Mouse (Mus musculus) hindbrain, embryonic 14.5 days (tissue): ENCODE measurements around the gene Cdkn2d. TPM values are rescaled to one million over a fixed set of nuclear protein-coding genes. Genes with fewer than 3 reads are reported as not detected.
A peak's percentile ranks its signal among the peaks of the same experiment; 100 is the strongest.
"Not testable (repeated sequence)": the region's sequence is repeated elsewhere in the genome, so short reads cannot be mapped to it uniquely, and the experiment has no call there.

Experiments used
- ATAC-seq: fragments of 200-750 bp; cut with Nextera tagmentation; 2 replicates; pipeline ENCODE4 v1.8.0; 2017; ENCODE audit warnings: moderate number of reproducible peaks, mild to moderate bottlenecking, moderate TSS enrichment, moderate library complexity; ENCODE audit not compliant: low FRiP score
- DNase-seq: peaks from one replicate; pipeline ENCODE4 v3.0.0-alpha.2; 2015; ENCODE audit warnings: low spot score
- H3K27ac ChIP-seq: fragments of 300-500 bp; sonication (generic); 2 replicates; pipeline ENCODE4 v1.5.1; 2014; ENCODE audit warnings: mild to moderate bottlenecking, moderate library complexity
- H3K27me3 ChIP-seq: fragments of 300-500 bp; sonication (generic); 2 replicates; pipeline ENCODE4 v1.6.1; 2014; ENCODE audit warnings: mild to moderate bottlenecking, low read length, mixed read lengths; ENCODE audit not compliant: control insufficient read depth, insufficient read depth
- H3K36me3 ChIP-seq: fragments of 300-500 bp; sonication (generic); replicated peaks from 2 replicates; pipeline ENCODE4 v1.6.1; 2014; ENCODE audit not compliant: control insufficient read depth, insufficient read depth
- H3K4me1 ChIP-seq: fragments of 300-500 bp; sonication (generic); replicated peaks from 2 replicates; pipeline ENCODE4 v1.6.1; 2014; ENCODE audit warnings: antibody characterized with exemption, low read length, mixed read lengths; ENCODE audit not compliant: control insufficient read depth, insufficient read depth
- H3K4me2 ChIP-seq: fragments of 300-500 bp; sonication (generic); replicated peaks from 2 replicates; pipeline ENCODE4 v1.6.1; 2014; ENCODE audit warnings: mild to moderate bottlenecking, moderate library complexity
- H3K4me3 ChIP-seq: fragments of 300-500 bp; sonication (generic); replicated peaks from 2 replicates; pipeline ENCODE4 v1.5.1; 2014; ENCODE audit warnings: mild to moderate bottlenecking, low read length
- H3K9ac ChIP-seq: fragments of 300-500 bp; sonication (generic); 2 replicates; pipeline ENCODE4 v1.6.1; 2014
- H3K9me3 ChIP-seq: fragments of 300-500 bp; sonication (generic); 2 replicates; pipeline ENCODE4 v1.6.1; 2016; ENCODE audit warnings: low read length; ENCODE audit not compliant: control insufficient read depth
- WGBS: fragments of 180-500 bp; shearing (Covaris S2); extraction: QIAGEN DNeasy Blood & Tissue Kit; methylation state at CpG from one replicate; pipeline ENCODE4 v1.1.7; 2014; 5-methylcytosine and 5-hydroxymethylcytosine counted together
- polyA plus RNA-seq: library from polyadenylated mRNA; unstranded; fragments of >200 nt; fragmentation: Nextera tagmentation; extraction: Ambion mirVana; gene quantifications from 2 replicates; pipeline ENCODE4 v1.2.1, GENCODE M21; 2014

Gene Cdkn2d
- polyA plus RNA-seq, 1 experiment from 2014 or later = 107 TPM

DNA sequence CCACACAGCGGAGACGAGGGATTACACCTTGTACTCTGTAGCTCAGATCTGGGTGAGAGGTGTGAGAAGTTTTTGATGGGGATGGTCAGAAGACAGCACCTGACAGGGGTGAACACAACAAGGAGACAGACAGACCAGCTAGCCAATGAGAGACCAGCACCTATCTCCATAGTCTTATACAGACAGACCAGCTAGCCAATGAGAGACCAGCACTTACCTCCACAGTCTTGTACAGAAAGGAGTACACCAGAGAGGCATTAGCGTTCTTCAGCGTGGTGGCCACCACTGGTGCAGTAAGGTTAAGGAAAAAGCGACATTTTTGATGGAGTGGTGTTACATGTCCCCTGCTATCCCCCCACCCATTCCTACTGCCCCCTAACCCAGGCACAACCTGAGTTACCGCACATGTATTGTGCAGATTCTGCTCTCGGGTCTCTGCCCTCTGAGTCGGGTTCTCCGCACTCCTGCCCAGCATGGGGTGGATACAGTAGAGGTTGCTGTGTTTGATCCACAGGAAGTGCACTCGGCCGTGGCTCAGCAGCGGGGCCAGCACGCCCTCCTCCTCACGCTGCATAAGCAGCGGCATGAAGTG is 18.0 kb upstream of the Cdkn2d start:
- Histone ChIP-seq H3K36me3 (no peaks in the 10 kb centered on the region), H3K27me3 (peaks cover 19% of the 10 kb centered on the region), H3K4me2 (no peak overlapping the region), H3K9ac (no peak overlapping the region), H3K9me3 (0 out of 2 replicates have a peak, but pooled peaks cover 4% of the 10 kb centered on the region), H3K4me1 (no peaks in the 10 kb centered on the region), H3K4me3 (no peak overlapping the region), H3K27ac (no peak overlapping the region)
- ATAC-seq (no peak), DNase-seq (no peak)
- whole genome bisulfite sequencing = 76% methylated on average over 15 of the region's 15 CpGs

DNA sequence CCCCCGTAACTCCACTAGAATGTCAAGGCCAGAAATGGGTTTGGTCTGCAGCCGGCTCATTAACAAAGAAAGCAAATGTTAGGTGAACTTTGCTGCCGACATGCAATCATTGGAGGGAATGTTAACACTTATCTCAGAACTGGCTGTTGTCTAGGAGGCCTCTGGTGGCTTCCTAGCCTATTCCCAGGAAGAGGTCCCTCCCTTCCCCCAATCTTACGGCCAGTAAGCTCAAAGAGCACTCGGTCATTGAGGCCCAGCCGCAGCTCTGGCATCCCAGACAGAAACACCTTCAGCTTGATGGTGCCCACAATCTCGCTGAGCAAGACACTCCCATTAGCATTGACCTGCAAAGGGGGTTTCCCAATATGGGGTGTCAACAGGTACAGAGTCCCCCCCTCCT is 13.9 kb upstream of the Cdkn2d start:
- H3K4me1 ChIP-seq = no peaks in the 10 kb centered on the region
- ATAC-seq (no peak), DNase-seq (no peak)
- no peak overlapping the region for H3K9ac ChIP-seq
- no peaks in the 10 kb centered on the region for H3K9me3 ChIP-seq
- 89% methylated on average over 7 of the region's 7 CpGs for WGBS
- no peak overlapping the region for H3K4me3 ChIP-seq
- no peak overlapping the region for H3K4me2 ChIP-seq
- no peak overlapping the region for H3K27ac ChIP-seq
- no peaks in the 10 kb centered on the region for H3K36me3 ChIP-seq
- H3K27me3 ChIP-seq = no peaks in the 10 kb centered on the region

DNA sequence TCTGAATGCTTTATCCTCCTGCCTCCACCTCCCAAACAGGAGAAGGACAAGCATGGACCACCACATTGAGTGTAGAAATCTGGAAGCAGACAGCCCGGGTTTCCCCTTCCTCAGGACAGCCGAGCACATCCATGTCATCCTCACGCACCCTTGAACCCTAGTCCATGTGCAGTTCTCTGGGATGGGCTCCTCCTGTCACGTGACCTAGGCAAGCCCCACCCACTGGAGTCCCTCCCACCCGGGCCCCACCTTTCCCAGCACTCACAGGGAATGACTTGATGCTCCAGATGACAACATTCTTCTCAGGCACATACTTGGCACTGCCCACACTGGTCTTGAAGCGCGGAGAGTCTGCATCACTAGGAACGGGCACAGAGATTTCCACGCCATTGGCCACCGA is 7.8 kb upstream of the Cdkn2d start:
- H3K36me3 ChIP-seq = no peaks in the 10 kb centered on the region
- WGBS = 87% methylated on average over 10 of the region's 10 CpGs
- H3K27ac ChIP-seq = no peak overlapping the region

DNA sequence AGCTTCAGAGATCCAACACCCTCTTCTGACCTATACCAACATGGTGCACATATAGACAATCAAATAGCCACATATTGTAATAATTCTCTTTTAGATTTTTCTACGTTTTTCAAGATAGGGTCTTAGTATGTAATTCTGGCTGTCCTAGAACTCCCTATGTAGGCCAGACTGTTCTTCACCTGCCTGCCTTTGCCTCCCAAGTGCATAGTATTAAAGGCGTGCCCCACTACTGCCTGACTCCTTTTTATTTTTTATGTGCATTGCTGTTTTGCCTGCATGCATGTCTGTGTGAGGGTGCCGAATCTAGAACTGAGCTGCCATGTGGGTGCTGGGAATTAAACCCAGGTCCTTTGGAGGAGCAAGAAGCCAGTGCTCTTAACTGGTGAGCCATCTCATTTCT is 1.1 kb upstream of the Cdkn2d start:
- H3K27me3 ChIP-seq = no peaks in the 10 kb centered on the region
- peaks cover 23% of the 10 kb centered on the region for H3K4me1 ChIP-seq
- H3K9ac ChIP-seq = no peak overlapping the region
- no peak for ATAC-seq
- 96% methylated on average over 3 of the region's 3 CpGs for WGBS
- no peak for DNase-seq
- H3K36me3 ChIP-seq = no peaks in the 10 kb centered on the region
- H3K4me2 ChIP-seq = no peak overlapping the region
- no peak overlapping the region for H3K4me3 ChIP-seq
- H3K9me3 ChIP-seq = no peaks in the 10 kb centered on the region
- H3K27ac ChIP-seq = no peak overlapping the region

More for the DNA sequence above, 7.8 kb upstream of the Cdkn2d start:
- Histone ChIP-seq H3K4me1 (no peaks in the 10 kb centered on the region), H3K4me2 (no peak overlapping the region), H3K9me3 (no peaks in the 10 kb centered on the region), H3K4me3 (no peak overlapping the region), H3K9ac (no peak overlapping the region), H3K27me3 (no peaks in the 10 kb centered on the region)
- ATAC-seq = no peak
- no peak for DNase-seq

DNA sequence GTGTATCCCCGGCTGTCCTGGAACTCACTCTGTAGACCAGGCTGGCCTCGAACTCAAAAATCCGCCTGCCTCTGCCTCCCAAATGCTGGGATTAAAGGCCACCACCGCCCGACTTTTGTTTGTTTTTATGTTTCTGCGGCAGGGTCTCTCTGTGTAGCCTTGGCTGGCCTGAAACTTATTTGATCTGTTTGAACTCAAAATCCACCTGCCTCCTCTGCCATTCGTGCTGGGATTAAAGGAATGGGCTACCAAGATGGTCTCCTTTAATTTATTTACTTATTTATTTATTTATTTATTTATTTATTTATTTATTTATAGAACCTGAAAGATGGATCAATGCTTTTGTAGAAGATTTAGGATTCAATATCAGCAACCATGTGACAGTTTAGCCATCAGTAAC is 661 bp upstream of the Cdkn2d start:
- not testable (repeated sequence) for H3K9me3 ChIP-seq, H3K27me3 ChIP-seq, DNase-seq, H3K36me3 ChIP-seq, H3K27ac ChIP-seq, ATAC-seq
- Histone ChIP-seq H3K4me1 (peaks cover 27% of the 10 kb centered on the region), H3K4me2 (peak overlapping the region; percentile 58), H3K4me3 (peak overlapping the region; percentile 66; the same call in 1 of the 2 replicates), H3K9ac (peak overlapping the region; percentile 16; the same call in 1 of the 2 replicates)
- 23% methylated on average over 7 of the region's 7 CpGs for WGBS

DNA sequence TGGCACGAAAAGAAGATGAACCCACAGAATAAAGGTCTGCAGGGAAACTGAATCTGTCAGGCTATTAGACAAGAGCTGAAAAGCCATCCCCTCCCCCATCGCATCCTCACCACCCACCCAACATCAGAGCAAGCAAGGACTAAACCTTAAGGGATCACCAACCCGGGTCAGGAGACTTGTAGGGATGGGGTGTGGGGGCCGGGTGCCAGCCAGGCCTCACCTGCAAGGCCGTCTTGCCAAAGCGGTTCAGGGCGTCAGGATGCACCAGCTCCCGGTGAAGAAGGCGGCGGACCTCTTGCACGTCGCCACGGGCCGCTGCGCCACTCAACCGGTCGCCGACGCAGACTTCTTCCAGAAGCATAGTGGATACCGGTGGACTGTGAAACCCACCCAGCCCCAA is 618 bp downstream of the Cdkn2d start:
- H3K9me3 ChIP-seq = no peaks in the 10 kb centered on the region
- H3K4me1 ChIP-seq = peaks cover 33% of the 10 kb centered on the region
- DNase-seq = peak; percentile 56
- peak overlapping the region; percentile 73 for H3K9ac ChIP-seq
- ATAC-seq = no peak
- peaks cover 3% of the 10 kb centered on the region; the same call in 1 of the 2 replicates for H3K36me3 ChIP-seq
- H3K27ac ChIP-seq = peak overlapping the region; percentile 77
- peak overlapping the region; percentile 58 for H3K4me2 ChIP-seq
- H3K4me3 ChIP-seq = peak overlapping the region; percentile 66
- no peaks in the 10 kb centered on the region for H3K27me3 ChIP-seq
- under 1% methylated on average over 20 of the region's 20 CpGs for WGBS

GRCm38 (mm10) chr9:21289337-21289671 is 1.9 kb downstream of the Cdkn2d start:
- DNase-seq (no peak), ATAC-seq (no peak)
- H3K4me3 ChIP-seq = peak overlapping the region; percentile 66; the same call in 1 of the 2 replicates
- no peak overlapping the region for H3K9ac ChIP-seq
- WGBS = 88% methylated on average over 2 of the region's 2 CpGs
- H3K27ac ChIP-seq = no peak overlapping the region
- H3K4me2 ChIP-seq = peak overlapping the region; percentile 58
- no peaks in the 10 kb centered on the region for H3K27me3 ChIP-seq
- H3K36me3 ChIP-seq = peaks cover 15% of the 10 kb centered on the region
- peaks cover 33% of the 10 kb centered on the region for H3K4me1 ChIP-seq
- H3K9me3 ChIP-seq = no peaks in the 10 kb centered on the region

GRCm38 (mm10) chr9:21288404-21289336 is 2.5 kb downstream of the Cdkn2d start:
- 80% methylated on average over 13 of the region's 13 CpGs for WGBS
- H3K9ac ChIP-seq = peak overlapping the region; percentile 66
- DNase-seq = no peak
- H3K27me3 ChIP-seq = no peaks in the 10 kb centered on the region
- peak overlapping the region; percentile 51 for H3K4me3 ChIP-seq
- no peak for ATAC-seq
- peaks cover 22% of the 10 kb centered on the region for H3K36me3 ChIP-seq
- no peaks in the 10 kb centered on the region for H3K9me3 ChIP-seq
- peak overlapping the region; percentile 72 for H3K4me2 ChIP-seq
- H3K4me1 ChIP-seq = peaks cover 33% of the 10 kb centered on the region
- H3K27ac ChIP-seq = peak overlapping the region; percentile 87

DNA sequence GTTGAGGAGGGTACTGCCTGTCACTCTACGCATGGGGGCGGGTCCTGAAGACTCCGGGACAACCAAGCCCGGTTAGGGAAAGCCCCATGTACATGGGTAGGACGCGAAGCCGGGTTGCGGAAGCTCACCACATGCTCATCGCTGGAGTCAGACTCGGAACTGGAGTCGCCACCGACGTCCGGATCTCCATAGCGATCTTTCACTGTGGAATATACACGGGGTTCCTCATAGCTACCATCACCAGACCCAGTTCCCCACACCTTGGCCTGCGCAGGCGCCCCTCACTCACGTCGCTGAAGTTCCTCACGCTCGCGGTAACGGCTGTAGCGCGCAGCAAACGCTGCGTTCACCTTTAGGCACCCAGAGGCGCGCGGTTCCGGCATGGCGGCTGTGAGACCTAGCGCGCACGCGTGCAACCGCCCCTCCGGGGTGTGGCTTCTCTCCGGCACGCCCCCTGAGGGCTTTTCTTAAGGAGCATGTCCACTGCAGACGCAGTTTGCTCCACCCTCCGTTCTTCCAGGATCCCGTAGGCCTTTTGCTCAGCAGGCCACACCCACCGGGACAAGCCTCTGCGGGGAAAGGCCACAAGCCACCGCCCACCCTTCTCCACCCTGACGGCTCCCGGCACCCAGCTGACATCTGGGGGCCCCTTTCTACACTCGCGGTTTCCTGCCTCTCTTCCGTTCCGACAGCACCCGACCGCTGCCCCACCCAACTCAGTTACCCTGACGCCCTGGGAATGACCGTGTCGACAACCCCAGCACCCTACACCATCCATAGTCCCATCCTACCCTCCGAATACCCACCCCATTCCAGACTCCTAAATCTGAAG is 3.4 kb downstream of the Cdkn2d start, which contains the start of gene Kri1:
TSS of gene Kri1 (minus strand) at position 399 of the 832 bp plus-strand sequence.
- peak within 1 kb of the TSS; percentile 51 for H3K4me3 ChIP-seq
- ATAC-seq (peak; percentile 82), DNase-seq (peak; percentile 96)
- H3K27me3 ChIP-seq = no peaks in the 10 kb centered on the region
- peak within 1 kb of the TSS; percentile 72 for H3K4me2 ChIP-seq
- no peaks in the 10 kb centered on the region for H3K9me3 ChIP-seq
- H3K27ac ChIP-seq = peak within 1 kb of the TSS; percentile 87
- peak within 1 kb of the TSS; percentile 66 for H3K9ac ChIP-seq
- peaks cover 26% of the 10 kb centered on the region for H3K36me3 ChIP-seq
- 1% methylated on average over 59 of the region's 59 CpGs for WGBS
- H3K4me1 ChIP-seq = peaks cover 33% of the 10 kb centered on the region
